Mouse (Mus musculus) thymus, adult 18-20 months (tissue): Measurements from ENCODE around the gene Nmnat1.
"Not testable (repeated sequence)": the region's sequence is repeated elsewhere in the genome, so short reads cannot be mapped to it uniquely, and the experiment has no call there.

Experiments
- DNase-seq, 2 experiments: peaks; one replicate each; pipeline ENCODE4 v3.0.0; 2022; ENCODE audit warnings: mixed read lengths in 2 of 2

Gene Nmnat1

DNA sequence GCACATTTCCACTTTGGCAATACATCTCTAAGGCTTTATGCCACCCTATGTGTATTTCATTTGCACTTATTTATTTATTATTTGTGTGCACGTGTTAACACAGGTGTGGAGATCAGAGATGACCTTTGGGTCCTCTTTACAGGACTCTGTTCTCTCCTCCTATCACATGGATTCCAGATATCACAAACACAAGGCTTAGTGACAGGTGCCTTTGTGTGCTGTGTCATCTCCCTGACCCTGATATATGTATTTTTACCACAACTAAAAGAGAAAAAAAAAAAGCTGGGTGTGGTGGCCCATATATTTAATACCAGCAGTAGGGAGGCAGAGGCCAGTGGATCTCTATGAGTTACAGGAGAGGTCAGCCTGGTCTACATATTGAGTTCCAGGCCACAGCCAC lies 40.5 kb downstream of the Nmnat1 start:
- DNase-seq = no peak

DNA sequence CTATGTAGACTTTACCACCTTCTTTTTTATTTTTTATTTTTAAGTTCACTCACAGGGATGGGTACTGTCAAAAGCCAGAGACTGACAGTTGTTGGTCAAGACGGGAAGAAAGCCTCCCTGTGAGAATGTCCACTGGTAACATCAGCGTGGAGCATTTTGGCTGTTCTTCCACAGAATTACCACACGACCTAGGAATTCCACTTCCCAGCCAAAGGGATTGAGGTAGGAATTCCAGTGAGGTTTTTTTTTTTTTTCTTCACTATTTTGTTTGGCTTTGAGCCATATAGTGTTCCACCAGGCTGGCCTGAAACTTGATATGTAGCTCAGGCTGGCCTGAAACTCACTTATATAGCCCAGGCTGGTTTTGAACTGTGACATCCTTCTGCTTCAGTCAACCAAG lies 42.6 kb downstream of the Nmnat1 start:
- no peak for DNase-seq

- no peak for DNase-seq
Measured at GRCm38 (mm10) chr4:149440576-149440975, 44.4 kb downstream of the Nmnat1 start.

GRCm38 (mm10) chr4:149431887-149432286 lies 53.1 kb downstream of the Nmnat1 start:
- DNase-seq = not testable (repeated sequence)

DNA sequence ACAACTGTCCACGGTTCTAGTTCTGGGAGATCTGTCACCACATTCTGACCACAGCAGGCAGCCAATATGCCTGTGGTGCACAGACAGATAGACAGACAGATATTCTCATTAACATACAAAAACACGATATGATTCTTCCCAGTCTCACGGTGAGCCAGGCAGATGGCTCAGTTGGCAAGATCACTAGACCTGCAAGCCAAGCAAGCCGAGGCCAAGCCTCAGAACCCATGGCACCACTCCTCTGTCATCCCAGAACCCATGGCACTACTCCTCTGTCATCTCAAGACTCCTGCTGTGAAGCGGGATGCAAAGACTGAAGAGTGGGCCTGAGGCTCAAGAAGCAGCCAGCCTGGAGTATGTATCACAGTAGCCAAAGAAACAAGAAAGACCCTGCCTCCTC lies 55.4 kb downstream of the Nmnat1 start:
- no peak for DNase-seq

GRCm38 (mm10) chr4:149426325-149427199 lies 58.4 kb downstream of the Nmnat1 start, which contains the start of gene Ube4b:
TSS of gene Ube4b (minus strand) at chr4:149426749.
- peak; percentile 97 to 98 for DNase-seq

GRCm38 (mm10) chr4:149425801-149426292 lies 59.2 kb downstream of the Nmnat1 start:
- DNase-seq = no peak

GRCm38 (mm10) chr4:149424755-149425154 lies 60.2 kb downstream of the Nmnat1 start:
- DNase-seq = no peak

- DNase-seq = no peak
Measured at GRCm38 (mm10) chr4:149417854-149418365, 67.1 kb downstream of the Nmnat1 start.
